Mouse (Mus musculus) neural tube, embryonic 12.5 days (tissue): ENCODE data around the gene Map1s. TPM values are rescaled to one million over a fixed set of nuclear protein-coding genes. Genes with fewer than 3 reads are reported as not detected.
A peak's percentile ranks its signal among the peaks of the same experiment; 100 is the strongest.

Experiments
- ATAC-seq: fragments of 200-750 bp; cut with Nextera tagmentation; 2 replicates; pipeline ENCODE4 v1.8.0; 2017; ENCODE audit warnings: low read depth, mild to moderate bottlenecking, moderate TSS enrichment, moderate library complexity; ENCODE audit not compliant: low FRiP score
- H3K27ac ChIP-seq: fragments of 300-500 bp; sonication (generic); 2 replicates; pipeline ENCODE4 v1.5.1; 2016
- H3K27me3 ChIP-seq: fragments of 300-500 bp; sonication (generic); replicated peaks from 2 replicates; pipeline ENCODE4 v1.6.1; 2016; ENCODE audit warnings: mild to moderate bottlenecking
- H3K36me3 ChIP-seq: fragments of 300-500 bp; sonication (generic); 2 replicates; pipeline ENCODE4 v1.6.1; 2016; ENCODE audit warnings: mild to moderate bottlenecking
- H3K4me1 ChIP-seq: fragments of 300-500 bp; sonication (generic); 2 replicates; pipeline ENCODE4 v1.6.1; 2016
- H3K4me2 ChIP-seq: fragments of 300-500 bp; sonication (generic); replicated peaks from 2 replicates; pipeline ENCODE4 v1.6.1; 2016; ENCODE audit warnings: mild to moderate bottlenecking
- H3K4me3 ChIP-seq: fragments of 300-500 bp; sonication (generic); 2 replicates; pipeline ENCODE4 v1.5.1; 2016
- H3K9ac ChIP-seq: fragments of 300-500 bp; sonication (generic); 2 replicates; pipeline ENCODE4 v1.6.1; 2016; ENCODE audit warnings: mild to moderate bottlenecking
- H3K9me3 ChIP-seq: fragments of 300-500 bp; sonication (generic); 2 replicates; pipeline ENCODE4 v1.6.1; 2016; ENCODE audit warnings: mild to moderate bottlenecking
- WGBS: fragments of 180-500 bp; shearing (Covaris S2); methylation state at CpG from one replicate; pipeline ENCODE4 v1.1.7; 2016; 5-methylcytosine and 5-hydroxymethylcytosine counted together
- polyA plus RNA-seq: library from polyadenylated mRNA; unstranded; fragments of >200 nt; fragmentation: Nextera tagmentation; extraction: Ambion mirVana; gene quantifications from 2 replicates; pipeline ENCODE4 v1.2.1, GENCODE M21; 2016

Gene Map1s
- 59.3 and 62.6 TPM in 2 replicates for polyA plus RNA-seq

- Histone ChIP-seq H3K27ac (peak within 1 kb of the TSS; percentile 74), H3K27me3 (peaks cover 7% of the 10 kb centered on the region; the same call in 1 of the 2 replicates), H3K9me3 (no peaks in the 10 kb centered on the region), H3K4me1 (peaks cover 13% of the 10 kb centered on the region), H3K36me3 (peaks cover 11% of the 10 kb centered on the region), H3K9ac (peak within 1 kb of the TSS; percentile 92), H3K4me3 (peak within 1 kb of the TSS; percentile 91), H3K4me2 (peak within 1 kb of the TSS; percentile 97)
- ATAC-seq, result peak; percentile 95
- WGBS, result under 1% methylated on average over 86 of the region's 86 CpGs
These were observed at the start of gene Map1s for GRCm38 (mm10) chr8:70905831-70906736. Map1s (plus strand) TSS chr8:70905932.

GRCm38 (mm10) chr8:70856028-70856427, 49.7 kb upstream of the Map1s start:
- 62% methylated on average over 5 of the region's 5 CpGs for WGBS
- peak overlapping the region; percentile 87; the same call in 1 of the 2 replicates for H3K4me2 ChIP-seq
- no peak overlapping the region for H3K27ac ChIP-seq
- H3K27me3 ChIP-seq, result no peaks in the 10 kb centered on the region
- peak overlapping the region; percentile 19; the same call in 1 of the 2 replicates for H3K9ac ChIP-seq
- no peak for ATAC-seq
- H3K4me3 ChIP-seq, result no peak overlapping the region
- peaks cover 29% of the 10 kb centered on the region for H3K4me1 ChIP-seq
- peaks cover 24% of the 10 kb centered on the region for H3K36me3 ChIP-seq
- no peaks in the 10 kb centered on the region for H3K9me3 ChIP-seq

- no peaks in the 10 kb centered on the region for H3K9me3 ChIP-seq
- H3K27me3 ChIP-seq, result peaks cover 6% of the 10 kb centered on the region; the same call in 1 of the 2 replicates
- WGBS, result 9% methylated on average over 33 of the region's 33 CpGs
- peak overlapping the region; percentile 41 for H3K4me3 ChIP-seq
- peaks cover 22% of the 10 kb centered on the region for H3K36me3 ChIP-seq
- H3K4me1 ChIP-seq, result peaks cover 33% of the 10 kb centered on the region
- no peak overlapping the region for H3K27ac ChIP-seq
- peak; percentile 82 for ATAC-seq
- H3K9ac ChIP-seq, result peak overlapping the region; percentile 59
- peak overlapping the region; percentile 87 for H3K4me2 ChIP-seq
These were observed 49.1 kb upstream of the Map1s start for GRCm38 (mm10) chr8:70856541-70857197.

GRCm38 (mm10) chr8:70857516-70857915, 48.2 kb upstream of the Map1s start:
- Histone ChIP-seq H3K4me1 (peaks cover 40% of the 10 kb centered on the region), H3K27me3 (peaks cover 13% of the 10 kb centered on the region), H3K9me3 (no peaks in the 10 kb centered on the region), H3K9ac (no peak overlapping the region), H3K36me3 (peaks cover 14% of the 10 kb centered on the region), H3K4me2 (peak overlapping the region; percentile 87), H3K27ac (no peak overlapping the region), H3K4me3 (no peak overlapping the region)
- WGBS, result 12% methylated on average over 4 of the region's 4 CpGs
- ATAC-seq, result no peak

GRCm38 (mm10) chr8:70862824-70863641, 42.7 kb upstream of the Map1s start, which contains the start of gene Kcnn1:
Kcnn1 (minus strand) TSS chr8:70863258.
- peak within 1 kb of the TSS; percentile 89 for H3K27ac ChIP-seq
- peaks cover 56% of the 10 kb centered on the region for H3K4me1 ChIP-seq
- peak within 1 kb of the TSS; percentile 65 for H3K9ac ChIP-seq
- peak within 1 kb of the TSS; percentile 62 for H3K4me2 ChIP-seq
- H3K4me3 ChIP-seq, result peak within 1 kb of the TSS; percentile 50
- ATAC-seq, result peak; percentile 2; the same call in 1 of the 2 replicates
- under 1% methylated on average over 55 of the region's 55 CpGs for WGBS
- no peaks in the 10 kb centered on the region for H3K9me3 ChIP-seq
- H3K36me3 ChIP-seq, result peaks cover 5% of the 10 kb centered on the region
- H3K27me3 ChIP-seq, result peaks cover 13% of the 10 kb centered on the region

- Histone ChIP-seq H3K27ac (peak overlapping the region; percentile 89), H3K27me3 (peaks cover 13% of the 10 kb centered on the region), H3K4me2 (peak overlapping the region; percentile 62), H3K4me3 (peak overlapping the region; percentile 50), H3K9ac (peak overlapping the region; percentile 65), H3K4me1 (peaks cover 58% of the 10 kb centered on the region), H3K36me3 (peaks cover 9% of the 10 kb centered on the region), H3K9me3 (no peaks in the 10 kb centered on the region)
- 1% methylated on average over 46 of the region's 46 CpGs for WGBS
- ATAC-seq, result no peak
These were observed 41.6 kb upstream of the Map1s start for GRCm38 (mm10) chr8:70863956-70864711.

- peak overlapping the region; percentile 65 for H3K9ac ChIP-seq
- H3K4me1 ChIP-seq, result peaks cover 64% of the 10 kb centered on the region
- no peaks in the 10 kb centered on the region for H3K9me3 ChIP-seq
- H3K4me3 ChIP-seq, result peak overlapping the region; percentile 50
- H3K4me2 ChIP-seq, result peak overlapping the region; percentile 62
- peak overlapping the region; percentile 89 for H3K27ac ChIP-seq
- H3K36me3 ChIP-seq, result peaks cover 9% of the 10 kb centered on the region
- WGBS, result under 1% methylated on average over 24 of the region's 24 CpGs
- peak; percentile 29 for ATAC-seq
- peaks cover 13% of the 10 kb centered on the region for H3K27me3 ChIP-seq
These were observed 41.0 kb upstream of the Map1s start for GRCm38 (mm10) chr8:70864712-70865221.

- Histone ChIP-seq H3K4me2 (peak overlapping the region; percentile 62), H3K9me3 (no peaks in the 10 kb centered on the region), H3K27me3 (peaks cover 13% of the 10 kb centered on the region), H3K4me1 (peaks cover 65% of the 10 kb centered on the region), H3K4me3 (peak overlapping the region; percentile 50), H3K36me3 (peaks cover 9% of the 10 kb centered on the region), H3K9ac (peak overlapping the region; percentile 65), H3K27ac (peak overlapping the region; percentile 89)
- WGBS, result under 1% methylated on average over 46 of the region's 46 CpGs
- peak; percentile 85 for ATAC-seq
These were observed 40.3 kb upstream of the Map1s start for GRCm38 (mm10) chr8:70865350-70866000.

GRCm38 (mm10) chr8:70866001-70866520, 39.7 kb upstream of the Map1s start:
- H3K4me1 ChIP-seq, result peaks cover 65% of the 10 kb centered on the region
- peaks cover 9% of the 10 kb centered on the region for H3K36me3 ChIP-seq
- peak overlapping the region; percentile 45; the same call in 1 of the 2 replicates for H3K9ac ChIP-seq
- peak overlapping the region; percentile 50 for H3K4me3 ChIP-seq
- H3K27ac ChIP-seq, result peak overlapping the region; percentile 75
- no peaks in the 10 kb centered on the region for H3K9me3 ChIP-seq
- H3K27me3 ChIP-seq, result peaks cover 13% of the 10 kb centered on the region
- 7% methylated on average over 12 of the region's 12 CpGs for WGBS
- ATAC-seq, result peak; percentile 7
- peak overlapping the region; percentile 62 for H3K4me2 ChIP-seq

GRCm38 (mm10) chr8:70866566-70866965, 39.2 kb upstream of the Map1s start:
- ATAC-seq, result no peak
- Histone ChIP-seq H3K4me2 (peak overlapping the region; percentile 62), H3K9ac (no peak overlapping the region), H3K36me3 (peaks cover 9% of the 10 kb centered on the region), H3K4me1 (peaks cover 63% of the 10 kb centered on the region), H3K4me3 (no peak overlapping the region), H3K9me3 (no peaks in the 10 kb centered on the region), H3K27me3 (peaks cover 9% of the 10 kb centered on the region), H3K27ac (no peak overlapping the region)
- 85% methylated on average over 7 of the region's 7 CpGs for WGBS
